Mouse (Mus musculus) neural tube, embryonic 12.5 days (tissue): Measurements from ENCODE around the gene Nadsyn1. TPM values are rescaled to one million over a fixed set of nuclear protein-coding genes. Genes with fewer than 3 reads are reported as not detected.

ENCODE experiments used
- microRNA-seq: library from miRNA; unstranded; fragments of <30 nt; microRNA quantifications from one replicate; pipeline ENCODE4, GENCODE M21; 2017
- polyA plus RNA-seq: library from polyadenylated mRNA; unstranded; fragments of >200 nt; fragmentation: Nextera tagmentation; extraction: Ambion mirVana; gene quantifications from 2 replicates; pipeline ENCODE4 v1.2.1, GENCODE M21; 2016

Nadsyn1 gene
- polyA plus RNA-seq, 1 experiment from 2014 or later, result 11.4 TPM

Small RNA genes lying within 50 kb of the gene (microRNA-seq; reads per million reads assigned to microRNA genes)
- not detected for gene Gm22064

Other genes starting within 250 kb of the Nadsyn1 start
- gene Cars, start 222.8 kb downstream of the Nadsyn1 start, polyA plus RNA-seq, result 59.3 and 61.2 TPM in 2 replicates
- 0.06 and 0.14 TPM in 2 replicates for gene Tnfrsf26, start 194.1 kb downstream of the Nadsyn1 start, polyA plus RNA-seq
- 6.6 and 6.7 TPM in 2 replicates for gene Tnfrsf22, start 173.2 kb downstream of the Nadsyn1 start, polyA plus RNA-seq
- 0.48 and 0.72 TPM in 2 replicates for gene Tnfrsf23, start 137.0 kb downstream of the Nadsyn1 start, polyA plus RNA-seq
- gene Osbpl5, start 65.9 kb downstream of the Nadsyn1 start, polyA plus RNA-seq, result 24.5 and 25.1 TPM in 2 replicates
- not detected in 2 replicates for gene Mrgprg, start 55.9 kb downstream of the Nadsyn1 start, polyA plus RNA-seq
- 2.6 and 4.2 TPM in 2 replicates for gene Mrgpre, start 38.3 kb downstream of the Nadsyn1 start, polyA plus RNA-seq
- gene Dhcr7, start 296 bp upstream of the Nadsyn1 start, polyA plus RNA-seq, result 49.2 and 53.6 TPM in 2 replicates
- gene Gm498, start 44.0 kb upstream of the Nadsyn1 start, polyA plus RNA-seq, result not detected in 2 replicates
- gene Shank2, start 179.1 kb upstream of the Nadsyn1 start, polyA plus RNA-seq, result 3.3 and 3.9 TPM in 2 replicates